Mouse (Mus musculus): ENCODE measurements around the gene Mrps22. TPM values are rescaled to one million over a fixed set of nuclear protein-coding genes. Genes with fewer than 3 reads are reported as not detected.

Mrps22 gene
- polyA plus RNA-seq, 1 experiment from 2014 or later, result 53.5 TPM

DNA sequence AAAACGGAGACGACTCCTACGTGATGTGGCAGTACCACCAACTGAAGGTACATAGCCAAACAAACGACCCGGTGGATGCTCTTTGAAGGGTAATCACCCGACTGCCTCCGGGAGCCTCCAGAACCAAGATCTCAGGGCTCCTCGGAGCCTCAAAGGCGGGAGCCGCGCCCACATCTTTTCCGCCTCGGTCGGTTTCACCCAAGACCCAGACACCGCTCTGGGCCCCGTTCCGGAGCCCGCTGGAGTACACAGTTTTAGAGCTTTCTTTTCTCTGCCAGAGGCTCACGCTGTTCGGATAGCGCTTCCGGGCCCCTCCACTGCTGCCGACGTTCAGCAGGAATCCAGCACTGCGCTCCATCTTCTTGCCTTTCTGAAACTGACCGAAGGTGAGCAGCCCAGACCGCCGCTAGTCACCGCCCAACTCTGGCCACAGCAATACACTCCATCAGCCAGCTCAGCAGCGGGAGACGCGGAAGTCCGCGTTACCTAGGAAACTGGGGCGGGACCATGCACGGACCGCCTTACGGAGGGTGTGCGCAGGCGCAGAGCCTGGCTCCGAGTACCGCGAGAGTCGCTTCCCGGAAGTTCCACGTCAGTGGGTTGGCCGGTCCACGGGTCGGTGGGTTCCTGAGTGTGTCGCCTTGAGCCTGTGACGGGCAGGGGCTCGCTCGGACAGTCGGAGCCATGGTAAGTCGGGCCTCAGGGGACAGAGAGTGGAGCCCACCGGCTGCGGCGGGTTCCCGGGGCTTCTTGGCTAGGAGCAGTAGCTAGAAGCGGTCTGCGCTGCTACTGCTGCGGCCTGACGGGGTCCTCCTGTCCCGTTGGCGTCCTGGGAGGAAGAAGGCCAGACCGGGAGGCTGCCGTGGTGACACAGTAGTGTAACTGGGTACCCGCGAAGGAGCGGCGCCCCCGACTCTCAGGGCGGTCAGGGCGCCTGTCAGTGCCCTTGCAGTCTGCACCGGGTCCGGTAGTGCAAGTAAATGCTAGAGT is 38.0 kb downstream of the Mrps22 start, which contains the start of gene Copb2:
Gene Copb2 (plus strand): TSS at position 585 of the 990 bp plus-strand sequence.
- no peaks in the 10 kb centered on the region for H3K36me3 ChIP-seq
- peak within 1 kb of the TSS; percentile 99 for H3K4me3 ChIP-seq (replicated peaks)
- H3K9ac ChIP-seq, result peak within 1 kb of the TSS; percentile 99
- H3K4me2 ChIP-seq, result peak within 1 kb of the TSS; percentile 87
- H3K27ac ChIP-seq, result peak within 1 kb of the TSS; percentile 91
- WGBS, result under 1% methylated on average over 76 of the region's 76 CpGs
- peak; percentile 99 for ATAC-seq (ENCODE audit: insufficient read depth, low FRiP score, low read depth)
- no peaks in the 10 kb centered on the region for H3K27me3 ChIP-seq (replicated peaks)
- no peaks in the 10 kb centered on the region for H3K9me3 ChIP-seq
- no peaks in the 10 kb centered on the region for H3K4me1 ChIP-seq

DNA sequence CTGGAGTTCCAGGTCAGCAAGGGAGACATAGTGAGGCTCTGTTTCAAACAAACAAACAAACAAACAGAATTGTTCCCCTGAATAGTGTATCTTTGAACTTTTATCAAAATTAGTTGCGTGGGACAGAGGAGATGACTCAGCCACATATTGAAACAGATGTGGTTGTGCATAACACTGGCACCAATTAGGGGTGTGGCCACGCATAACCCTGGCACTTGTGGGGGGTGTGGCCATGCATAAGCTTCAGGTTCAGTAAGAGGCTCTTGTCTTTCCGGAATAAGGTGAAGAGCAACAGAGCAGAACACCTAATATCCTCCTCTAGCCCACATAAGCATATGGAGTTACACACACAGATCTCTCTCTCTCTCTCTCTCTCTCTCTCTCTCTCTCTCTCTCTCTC is 57.4 kb downstream of the Mrps22 start:
- no peak for ATAC-seq (ENCODE audit: insufficient read depth, low FRiP score, low read depth)
- no peak overlapping the region for H3K27ac ChIP-seq
- H3K4me1 ChIP-seq, result no peaks in the 10 kb centered on the region
- WGBS, result 78% methylated on average over 3 of the region's 3 CpGs
- H3K27me3 ChIP-seq (replicated peaks), result no peaks in the 10 kb centered on the region
- H3K4me3 ChIP-seq (replicated peaks), result no peak overlapping the region
- H3K4me2 ChIP-seq, result no peak overlapping the region
- H3K36me3 ChIP-seq, result no peaks in the 10 kb centered on the region
- no peaks in the 10 kb centered on the region for H3K9me3 ChIP-seq
- H3K9ac ChIP-seq, result no peak overlapping the region

Other genes with a start within 250 kb of the Mrps22 start
- gene Rbp1, start 178.7 kb downstream of the Mrps22 start, polyA plus RNA-seq (2015; fragmentation: Nextera tagmentation; extraction: Ambion mirVana), result 65.2 and 79.9 TPM in 2 replicates
- gene Rbp2, start 115.5 kb downstream of the Mrps22 start, polyA plus RNA-seq (2015; fragmentation: Nextera tagmentation; extraction: Ambion mirVana), result 69.8 and 72.8 TPM in 2 replicates
- 153 and 167 TPM in 2 replicates for gene Copb2, start 37.9 kb downstream of the Mrps22 start, polyA plus RNA-seq (2015; fragmentation: Nextera tagmentation; extraction: Ambion mirVana)
- not detected in 2 replicates for gene Prr23a1, start 240.8 kb upstream of the Mrps22 start, polyA plus RNA-seq (2015; fragmentation: Nextera tagmentation; extraction: Ambion mirVana)